Mouse (Mus musculus) B cell, adult 62 days (primary cell): ENCODE data around the gene Unc119b. TPM values are rescaled to one million over a fixed set of nuclear protein-coding genes. Genes with fewer than 3 reads are reported as not detected.

Source experiments
- total RNA-seq: library from RNA; stranded (reverse); gene quantifications from 4 replicates; pipeline ENCODE4 v1.2.4, GENCODE M21; 2023

Gene Unc119b
- total RNA-seq, result 33.6 to 38.2 TPM (median 36.3 TPM) in 4 replicates

DNA sequence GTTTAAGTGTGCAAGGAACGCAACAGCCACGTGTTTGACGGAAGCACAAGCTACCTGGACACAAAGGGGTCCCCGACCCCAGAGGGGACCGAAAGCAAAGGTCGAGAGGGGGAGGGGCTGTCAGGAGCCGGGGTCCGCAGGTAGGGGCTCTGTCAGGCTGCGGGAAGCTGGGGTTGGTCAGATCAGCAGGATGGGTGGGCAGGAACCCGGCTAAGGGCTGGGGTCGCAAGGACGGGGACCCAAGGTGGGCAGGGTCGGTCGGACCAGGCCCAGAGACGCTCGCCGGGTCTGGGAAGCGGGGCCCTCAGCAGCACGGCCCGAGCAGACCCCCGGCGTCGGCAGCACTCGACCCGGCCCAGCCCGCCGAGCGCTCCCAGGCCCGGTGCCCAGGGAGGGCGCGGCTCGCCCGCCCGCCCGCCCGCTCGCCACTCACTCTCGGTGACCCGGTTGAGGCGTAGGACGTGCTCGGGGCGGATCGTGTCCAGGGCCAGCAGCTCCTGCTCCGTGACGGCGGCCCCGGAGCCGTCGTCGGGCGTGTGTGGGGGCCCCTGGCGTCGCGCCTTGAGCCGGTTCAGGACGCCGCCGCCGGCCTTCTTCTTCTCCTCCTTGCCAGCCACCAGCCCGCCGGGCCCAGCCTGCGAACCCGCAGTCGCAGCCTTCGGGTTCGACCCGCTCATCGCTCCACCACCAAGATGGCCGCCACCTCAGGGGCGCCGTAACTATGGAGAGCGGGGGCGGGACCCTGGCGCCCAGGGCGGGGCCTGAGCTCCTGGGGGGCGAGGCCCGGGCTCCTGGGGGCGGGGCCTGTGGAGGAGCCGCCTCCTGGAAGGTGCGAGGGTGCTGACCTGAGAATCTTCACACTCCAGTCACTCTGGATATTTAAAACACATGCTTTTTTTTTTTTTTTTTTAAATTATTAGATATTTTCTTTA lies at the start of gene Unc119b:
Gene Unc119b, minus strand, starts transcription at position 742 of the 932 bp plus-strand sequence.

DNA sequence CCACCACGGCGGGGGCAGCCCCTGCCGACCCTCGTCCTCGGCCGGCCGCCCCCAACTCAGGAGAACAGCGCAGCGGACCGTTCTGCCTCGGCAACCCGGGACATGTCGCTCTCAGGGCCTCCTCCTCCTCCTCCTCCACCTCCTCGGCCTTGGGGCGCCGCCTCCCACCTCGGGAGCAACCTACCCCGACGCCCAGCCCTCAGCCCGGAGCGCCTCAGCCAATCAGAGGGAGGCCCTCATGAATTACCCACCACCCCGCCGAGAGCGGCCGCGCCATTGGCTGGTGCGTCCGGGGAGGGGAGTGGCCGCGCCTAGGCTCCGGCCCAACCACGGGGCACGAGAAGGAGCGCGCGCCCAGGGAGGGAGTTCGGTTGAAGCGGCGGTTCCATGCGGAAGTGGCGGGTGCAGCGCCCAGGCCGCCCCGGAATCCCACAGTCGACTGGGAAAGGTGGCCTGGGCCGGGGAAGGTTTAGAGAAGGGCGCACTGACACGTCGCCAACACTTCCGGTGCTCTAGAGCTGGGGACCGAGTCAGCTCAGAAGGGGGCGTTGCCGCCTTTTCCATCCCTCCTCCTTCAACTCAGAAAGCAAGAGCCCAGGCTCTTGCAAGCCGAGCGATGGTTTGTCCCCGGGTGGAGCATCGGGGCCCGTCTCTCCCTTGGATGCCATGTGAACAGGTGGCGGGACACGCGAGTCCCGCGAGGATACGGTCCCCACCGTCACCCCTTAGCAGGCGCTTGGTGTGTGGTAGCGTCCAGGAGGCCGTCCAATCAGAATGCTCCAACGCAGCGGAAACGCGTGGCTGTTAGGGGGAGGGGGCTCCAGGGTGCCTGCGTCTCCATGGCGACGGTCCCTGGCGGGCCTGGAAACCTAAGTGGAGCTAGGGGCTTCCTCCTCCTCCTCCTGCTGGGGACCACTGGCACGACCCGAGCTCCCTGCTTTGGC lies 23.5 kb upstream of the Unc119b start, which contains the start of gene Mlec:
Gene Mlec, minus strand, starts transcription at position 140 of the 944 bp plus-strand sequence.

DNA sequence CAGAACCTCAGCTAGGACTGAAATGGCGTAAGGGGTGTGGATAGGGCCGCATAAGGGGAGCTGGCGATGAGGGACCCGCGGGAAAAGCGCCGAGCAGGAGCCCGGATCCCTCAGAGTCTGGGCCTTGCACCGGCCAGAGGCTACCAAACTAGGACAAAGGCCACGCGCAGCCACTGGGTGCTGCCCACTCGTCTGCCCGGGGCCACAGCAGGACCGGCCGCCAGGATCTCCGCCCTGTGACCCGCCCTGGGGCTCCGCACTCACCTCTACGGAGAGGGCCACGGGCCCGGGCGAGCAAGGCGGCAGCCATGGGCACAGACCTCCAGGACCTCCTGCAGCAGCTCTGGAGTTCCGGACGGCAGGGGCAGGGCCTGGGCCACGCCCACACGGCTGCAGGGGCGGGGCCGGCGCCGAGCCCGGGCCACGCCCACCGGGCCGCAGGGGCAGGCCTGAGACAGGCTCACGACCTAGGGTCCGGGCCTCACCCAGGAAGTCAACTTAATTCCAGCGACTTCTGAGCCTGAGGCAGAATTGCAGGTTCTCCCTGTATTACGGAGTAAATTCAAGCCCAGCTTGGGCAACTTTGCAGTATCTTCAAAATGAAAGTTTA lies 15.7 kb downstream of the Unc119b start, which contains the start of gene Acads:
Gene Acads, minus strand, starts transcription at position 386 of the 610 bp plus-strand sequence.

DNA sequence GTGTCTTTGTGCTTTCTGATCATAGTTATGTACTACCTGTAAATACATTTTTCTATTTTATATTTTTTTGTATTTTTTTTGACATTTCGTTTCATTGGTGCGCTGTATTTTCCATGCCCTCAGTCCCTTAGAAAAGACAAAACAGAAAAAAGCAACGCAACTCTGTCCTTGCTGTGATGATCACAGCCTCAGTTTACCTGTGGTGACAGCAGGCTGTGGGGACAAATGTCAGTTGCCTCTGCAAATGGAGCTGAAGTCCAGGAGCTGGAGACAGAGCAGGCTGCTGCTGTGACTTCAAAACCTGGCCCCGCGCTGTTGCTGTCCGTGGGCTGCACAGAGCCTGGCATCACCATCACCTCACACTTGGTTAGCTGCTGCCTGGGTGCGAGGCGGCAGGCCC lies 36.6 kb downstream of the Unc119b start, which contains the start of gene Gm10401:
Gene Gm10401, minus strand, starts transcription at position 101 of the 400 bp plus-strand sequence.

Other genes starting within 250 kb of the Unc119b start
- gene Oasl2, start 238.0 kb downstream of the Unc119b start, total RNA-seq, result 2.0 to 4.6 TPM (median 3.9 TPM) in 4 replicates
- 20.9 to 32.9 TPM (median 23.7 TPM) in 4 replicates for gene Oasl1, start 211.7 kb downstream of the Unc119b start, total RNA-seq
- 32.6 to 40.1 TPM (median 37.4 TPM) in 4 replicates for gene 2210016L21Rik, start 192.8 kb downstream of the Unc119b start, total RNA-seq
- gene Hnf1a, start 163.9 kb downstream of the Unc119b start, total RNA-seq, result not detected in 4 replicates
- 56.8 to 67.1 TPM (median 58.8 TPM) in 4 replicates for gene Sppl3, start 123.8 kb downstream of the Unc119b start, total RNA-seq
- gene Gm10401, start 36.7 kb downstream of the Unc119b start, total RNA-seq, result not detected in 4 replicates
- gene Acads, start 15.6 kb downstream of the Unc119b start, total RNA-seq, result 16.6 to 22.9 TPM (median 18.8 TPM) in 4 replicates
- 74.1 to 89.1 TPM (median 75.2 TPM) in 4 replicates for gene Mlec, start 23.2 kb upstream of the Unc119b start, total RNA-seq
- gene Cabp1, start 59.4 kb upstream of the Unc119b start, total RNA-seq, result 0.29 to 0.79 TPM in 2 of 4 replicates, not detected in the others
- gene Pop5, start 100.9 kb upstream of the Unc119b start, total RNA-seq, result 36.4 to 44.0 TPM (median 37.7 TPM) in 4 replicates
- 134 to 148 TPM (median 145 TPM) in 4 replicates for gene Rnf10, start 137.9 kb upstream of the Unc119b start, total RNA-seq
- 25.8 to 33.2 TPM (median 27.6 TPM) in 4 replicates for gene Coq5, start 144.7 kb upstream of the Unc119b start, total RNA-seq
- gene Dynll1, start 166.0 kb upstream of the Unc119b start, total RNA-seq, result 249 to 290 TPM (median 276 TPM) in 4 replicates
- gene Srsf9, start 192.2 kb upstream of the Unc119b start, total RNA-seq, result 66.4 to 73.2 TPM (median 69.7 TPM) in 4 replicates
- gene Gatc, start 206.2 kb upstream of the Unc119b start, total RNA-seq, result 7.9 to 10.5 TPM (median 9.3 TPM) in 4 replicates
- gene Triap1, start 206.2 kb upstream of the Unc119b start, total RNA-seq, result 15.3 to 20.9 TPM (median 19.2 TPM) in 4 replicates
- 183 to 211 TPM (median 197 TPM) in 4 replicates for gene Cox6a1, start 214.0 kb upstream of the Unc119b start, total RNA-seq